Mouse (Mus musculus): ENCODE measurements at regions not wholly inside any gene's neighbourhood (a gene's known extent, or its start where the extent isn't known, plus 50 kb on each side); places are given as distances from the start of the nearest gene placed in this dataset.
"Not testable (repeated sequence)": the region's sequence is repeated elsewhere in the genome, so short reads cannot be mapped to it uniquely, and the experiment has no call there.

GRCm38 (mm10) chr2:43072964-43073619 lies 419.7 kb upstream of the Lrp1b start:
- no peak for TF ChIP-seq CTCF (IDR thresholded peaks at IDR 0.05; ENCODE audit: low read depth)
- Histone ChIP-seq H3K27ac (ENCODE audit: low read depth, low read length) (no peak overlapping the region), H3K4me3 (ENCODE audit: low read depth, low read length) (no peak overlapping the region), H3K27me3 (replicated peaks; ENCODE audit: control insufficient read depth, insufficient read depth, low read length) (no peaks in the 10 kb centered on the region), H3K9ac (ENCODE audit: low read depth, low read length) (no peak overlapping the region), H3K9me3 (ENCODE audit: control insufficient read depth) (no peaks in the 10 kb centered on the region), H3K4me1 (replicated peaks; ENCODE audit: control insufficient read depth, insufficient read depth, low read length) (no peaks in the 10 kb centered on the region), H3K4me2 (replicated peaks; ENCODE audit: low read depth) (no peak overlapping the region), H3K36me3 (ENCODE audit: control insufficient read depth, insufficient read depth) (no peaks in the 10 kb centered on the region)
- no peak for ATAC-seq
- 68% methylated on average over 8 of the region's 8 CpGs for WGBS

- Histone ChIP-seq H3K36me3 (ENCODE audit: control insufficient read depth, insufficient read depth) (no peaks in the 10 kb centered on the region), H3K4me3 (ENCODE audit: low read depth, low read length) (no peak overlapping the region), H3K9me3 (ENCODE audit: control insufficient read depth) (no peaks in the 10 kb centered on the region), H3K27ac (ENCODE audit: low read depth, low read length) (no peak overlapping the region), H3K27me3 (replicated peaks; ENCODE audit: control insufficient read depth, insufficient read depth, low read length) (no peaks in the 10 kb centered on the region), H3K4me2 (replicated peaks; ENCODE audit: low read depth) (no peak overlapping the region), H3K9ac (ENCODE audit: low read depth, low read length) (no peak overlapping the region), H3K4me1 (replicated peaks; ENCODE audit: control insufficient read depth, insufficient read depth, low read length) (no peaks in the 10 kb centered on the region)
- no peak for ATAC-seq
- TF ChIP-seq CTCF (IDR thresholded peaks at IDR 0.05; ENCODE audit: low read depth): no peak
- 85% methylated on average over 4 of the region's 4 CpGs for WGBS
Observed at GRCm38 (mm10) chr2:43097560-43098233, 444.3 kb upstream of the Lrp1b start.

- Histone ChIP-seq H3K27ac (ENCODE audit: low read depth, low read length) (no peak overlapping the region), H3K27me3 (replicated peaks; ENCODE audit: control insufficient read depth, insufficient read depth, low read length) (no peaks in the 10 kb centered on the region), H3K9me3 (ENCODE audit: control insufficient read depth) (no peaks in the 10 kb centered on the region), H3K36me3 (ENCODE audit: control insufficient read depth, insufficient read depth) (no peaks in the 10 kb centered on the region), H3K4me1 (replicated peaks; ENCODE audit: control insufficient read depth, insufficient read depth, low read length) (no peaks in the 10 kb centered on the region), H3K9ac (ENCODE audit: low read depth, low read length) (no peak overlapping the region), H3K4me3 (ENCODE audit: low read depth, low read length) (no peak overlapping the region), H3K4me2 (replicated peaks; ENCODE audit: low read depth) (no peak overlapping the region)
- no peak for TF ChIP-seq CTCF (IDR thresholded peaks at IDR 0.05; ENCODE audit: low read depth)
- 68% methylated on average over 1 of the region's 1 CpGs for WGBS
- no peak for ATAC-seq
Observed at GRCm38 (mm10) chr2:43119862-43120261, 435.3 kb upstream of the Kynu start.

GRCm38 (mm10) chr2:43153574-43153973 lies 401.6 kb upstream of the Kynu start:
- Histone ChIP-seq H3K4me1 (replicated peaks; ENCODE audit: control insufficient read depth, insufficient read depth, low read length) (no peaks in the 10 kb centered on the region), H3K4me3 (ENCODE audit: low read depth, low read length) (no peak overlapping the region), H3K27ac (ENCODE audit: low read depth, low read length) (no peak overlapping the region), H3K4me2 (replicated peaks; ENCODE audit: low read depth) (no peak overlapping the region), H3K27me3 (replicated peaks; ENCODE audit: control insufficient read depth, insufficient read depth, low read length) (no peaks in the 10 kb centered on the region), H3K36me3 (ENCODE audit: control insufficient read depth, insufficient read depth) (no peaks in the 10 kb centered on the region), H3K9ac (ENCODE audit: low read depth, low read length) (no peak overlapping the region), H3K9me3 (ENCODE audit: control insufficient read depth) (no peaks in the 10 kb centered on the region)
- TF ChIP-seq CTCF (IDR thresholded peaks at IDR 0.05; ENCODE audit: low read depth): no peak
- no peak for ATAC-seq

GRCm38 (mm10) chr2:43182105-43182504 lies 373.0 kb upstream of the Kynu start:
- Histone ChIP-seq H3K27ac (ENCODE audit: low read depth, low read length) (no peak overlapping the region), H3K27me3 (replicated peaks; ENCODE audit: control insufficient read depth, insufficient read depth, low read length) (no peaks in the 10 kb centered on the region), H3K4me3 (ENCODE audit: low read depth, low read length) (no peak overlapping the region), H3K36me3 (ENCODE audit: control insufficient read depth, insufficient read depth) (no peaks in the 10 kb centered on the region), H3K4me2 (replicated peaks; ENCODE audit: low read depth) (no peak overlapping the region), H3K9ac (ENCODE audit: low read depth, low read length) (no peak overlapping the region), H3K9me3 (ENCODE audit: control insufficient read depth) (no peaks in the 10 kb centered on the region), H3K4me1 (replicated peaks; ENCODE audit: control insufficient read depth, insufficient read depth, low read length) (no peaks in the 10 kb centered on the region)
- no peak for ATAC-seq
- no peak for TF ChIP-seq CTCF (IDR thresholded peaks at IDR 0.05; ENCODE audit: low read depth)

GRCm38 (mm10) chr2:43195531-43195930 lies 359.6 kb upstream of the Kynu start:
- ATAC-seq: not testable (repeated sequence)

More at GRCm38 (mm10) chr2:43195531-43195930, 359.6 kb upstream of the Kynu start:
- H3K4me3 ChIP-seq (ENCODE audit: low read depth, low read length); H3K9ac ChIP-seq (ENCODE audit: low read depth, low read length); H3K27ac ChIP-seq (ENCODE audit: low read depth, low read length); H3K4me1 ChIP-seq (replicated peaks; ENCODE audit: control insufficient read depth, insufficient read depth, low read length); H3K27me3 ChIP-seq (replicated peaks; ENCODE audit: control insufficient read depth, insufficient read depth, low read length); H3K4me2 ChIP-seq (replicated peaks; ENCODE audit: low read depth); H3K9me3 ChIP-seq (ENCODE audit: control insufficient read depth); H3K36me3 ChIP-seq (ENCODE audit: control insufficient read depth, insufficient read depth): not testable (repeated sequence)
- 97% methylated on average over 15 of the region's 15 CpGs for WGBS
